14 mouse cellular contexts compared by ENCODE assay signal in the genomic region with DNA sequence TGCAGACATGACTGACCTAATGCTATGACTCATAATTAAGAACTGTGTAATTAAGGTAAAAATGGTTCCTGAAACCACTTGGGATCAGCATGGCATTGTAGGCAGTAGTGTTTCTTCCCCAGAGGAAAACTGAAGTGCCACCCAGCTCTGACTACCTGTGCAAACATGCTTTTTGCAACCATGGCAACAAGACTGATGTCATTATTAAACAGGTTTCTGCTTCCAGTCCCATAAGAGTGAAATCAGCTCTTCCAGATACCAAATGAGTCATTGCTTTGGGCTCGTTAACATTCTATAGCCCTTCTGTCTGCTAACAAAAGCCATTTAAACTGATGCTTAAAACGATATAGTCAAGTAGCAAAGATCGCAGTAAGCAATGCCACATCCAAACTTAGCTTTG.
DNase-seq lines count a peak whose midpoint lies in the region; ATAC-seq and TF ChIP-seq lines count a peak whose summit lies in the region.
"Had no signal": no experiment of that assay in that cellular context is flagged by ENCODE, and none has a peak within 500 bp of the region (broad histone marks: within the 10 kb centered on the region; RNA-seq: fewer than 3 reads in every experiment).

No protein-coding gene starts in this region.

- H3K4me3 ChIP-seq in forebrain, embryonic 12.5 days (replicated peaks) = no peak overlapping the region
- H3K4me3 ChIP-seq in forebrain, embryonic 11.5 days (ENCODE audit: low read depth, low read length) = no peak overlapping the region
- H3K4me3 ChIP-seq in lung, embryonic 15.5 days = no peak overlapping the region
- no peak overlapping the region for H3K4me3 ChIP-seq in lung, adult 2 months (replicated peaks; ENCODE audit: extremely low read depth, low read depth, low read length)

- peak; percentile 33; the same call in 1 of the 2 replicates for ATAC-seq in forebrain, embryonic 12.5 days (ENCODE audit: low FRiP score)
- ATAC-seq in forebrain, embryonic 11.5 days (replicated peaks; ENCODE audit: low FRiP score) = no peak; the same call in 1 of the 2 replicates
- peak; percentile 73 for ATAC-seq in lung, embryonic 15.5 days (ENCODE audit: borderline replicate concordance, extremely low read depth, low FRiP score, low TSS enrichment)

- no peak for TF ChIP-seq POLR2A in lung, adult 2 months (IDR thresholded peaks at IDR 0.05; ENCODE audit: borderline replicate concordance, extremely low read depth, low read depth, low read length)

- no peak for DNase-seq in forebrain, embryonic 11.5 days (ENCODE audit: low spot score)
- DNase-seq in lung, adult 2 months = no peak
- DNase-seq in NIH3T3 (ENCODE audit: low read depth) = peak; percentile 17
- DNase-seq in lung, postnatal 36 days = peak; percentile 69
- DNase-seq in thymus, postnatal 14 days = no peak
- DNase-seq in layer of hippocampus, postnatal 14 days (ENCODE audit: low spot score in 2 of 2) = no peak
- DNase-seq: cerebellum, adult 2 months; gastrocnemius, postnatal 14 days; kidney, postnatal 14 days; layer of hippocampus, postnatal 36 days; thymus, postnatal 25 days had no signal

- no peak overlapping the region for H3K9ac ChIP-seq in forebrain, embryonic 12.5 days
- no peak overlapping the region for H3K9ac ChIP-seq in forebrain, embryonic 11.5 days (ENCODE audit: low read length)
- H3K9ac ChIP-seq in lung, embryonic 15.5 days = no peak overlapping the region

- H3K4me1 ChIP-seq in forebrain, embryonic 12.5 days = no peaks in the 10 kb centered on the region
- no peaks in the 10 kb centered on the region for H3K4me1 ChIP-seq in forebrain, embryonic 11.5 days (replicated peaks; ENCODE audit: control insufficient read depth, insufficient read depth, low read length)
- H3K4me1 ChIP-seq in lung, embryonic 15.5 days = no peaks in the 10 kb centered on the region
- no peaks in the 10 kb centered on the region for H3K4me1 ChIP-seq in lung, adult 2 months (ENCODE audit: control insufficient read depth, insufficient read depth, low read length)

- no peak overlapping the region for H3K27ac ChIP-seq in forebrain, embryonic 12.5 days
- H3K27ac ChIP-seq in forebrain, embryonic 11.5 days (ENCODE audit: low read depth, low read length) = no peak overlapping the region
- 0 out of 2 replicates have a peak overlapping the region, but pooled peaks have one; percentile 1 for H3K27ac ChIP-seq in lung, embryonic 15.5 days

- WGBS in forebrain, embryonic 12.5 days = 42% methylated on average over 3 of the region's 3 CpGs
- 43% methylated on average over 3 of the region's 3 CpGs for WGBS in forebrain, embryonic 11.5 days
- WGBS in lung, embryonic 15.5 days = 64% methylated on average over 3 of the region's 3 CpGs
- WGBS in lung, adult 2 months = 69% methylated on average over 3 of the region's 3 CpGs

- H3K36me3 ChIP-seq in forebrain, embryonic 12.5 days (replicated peaks) = no peaks in the 10 kb centered on the region
- no peaks in the 10 kb centered on the region for H3K36me3 ChIP-seq in forebrain, embryonic 11.5 days (ENCODE audit: control insufficient read depth, insufficient read depth, low read length)
- no peaks in the 10 kb centered on the region for H3K36me3 ChIP-seq in lung, embryonic 15.5 days

- TF ChIP-seq CTCF in lung, adult 2 months (IDR thresholded peaks at IDR 0.05; ENCODE audit: insufficient read depth, low read length) = no peak

- H3K4me2 ChIP-seq in forebrain, embryonic 12.5 days = no peak overlapping the region
- H3K4me2 ChIP-seq in forebrain, embryonic 11.5 days (ENCODE audit: low read depth, low read length, severe bottlenecking) = no peak overlapping the region
- H3K4me2 ChIP-seq in lung, embryonic 15.5 days = no peak overlapping the region
- H3K4me2 ChIP-seq: heart, embryonic 11.5 days had no signal

- no peaks in the 10 kb centered on the region for H3K9me3 ChIP-seq in forebrain, embryonic 12.5 days
- no peaks in the 10 kb centered on the region for H3K9me3 ChIP-seq in forebrain, embryonic 11.5 days (ENCODE audit: control insufficient read depth, low read length)
- no peaks in the 10 kb centered on the region for H3K9me3 ChIP-seq in lung, embryonic 15.5 days

- no peaks in the 10 kb centered on the region for H3K27me3 ChIP-seq in forebrain, embryonic 12.5 days
- no peaks in the 10 kb centered on the region for H3K27me3 ChIP-seq in forebrain, embryonic 11.5 days (ENCODE audit: control insufficient read depth, insufficient read depth, low read length)
- H3K27me3 ChIP-seq in lung, embryonic 15.5 days = no peaks in the 10 kb centered on the region

Comparison
In these comparisons a context has a peak if more than half of its experiments do, and no peak if none do; other contexts are left out.
1. DNase-seq: peak in NIH3T3 (single experiment) and lung, postnatal 36 days (single experiment); none in forebrain, embryonic 11.5 days (single experiment), lung, adult 2 months (single experiment), thymus, postnatal 14 days (single experiment) and layer of hippocampus, postnatal 14 days (0 of 2).